Mouse (Mus musculus) v-Abl transformed pro-B cells (cell line): Measurements from ENCODE around the gene A3galt2.

Experiments
- in situ Hi-C, 2 experiments: fragments of 400-800 bp; cut with MboI; formaldehyde crosslinking; loops; one replicate each; pipeline ENCODE4 v1.15.1; 2025; ENCODE audit not compliant: unreplicated experiment in 2 of 2

A3galt2 gene

GRCm38 (mm10) chr4:128724059-128724458, 31.1 kb upstream of the A3galt2 start:
- in situ Hi-C loops: loop anchor here (25.0 kb wide), 1 partner anchor 363 kb away; no protein-coding TSS in a partner anchor

DNA sequence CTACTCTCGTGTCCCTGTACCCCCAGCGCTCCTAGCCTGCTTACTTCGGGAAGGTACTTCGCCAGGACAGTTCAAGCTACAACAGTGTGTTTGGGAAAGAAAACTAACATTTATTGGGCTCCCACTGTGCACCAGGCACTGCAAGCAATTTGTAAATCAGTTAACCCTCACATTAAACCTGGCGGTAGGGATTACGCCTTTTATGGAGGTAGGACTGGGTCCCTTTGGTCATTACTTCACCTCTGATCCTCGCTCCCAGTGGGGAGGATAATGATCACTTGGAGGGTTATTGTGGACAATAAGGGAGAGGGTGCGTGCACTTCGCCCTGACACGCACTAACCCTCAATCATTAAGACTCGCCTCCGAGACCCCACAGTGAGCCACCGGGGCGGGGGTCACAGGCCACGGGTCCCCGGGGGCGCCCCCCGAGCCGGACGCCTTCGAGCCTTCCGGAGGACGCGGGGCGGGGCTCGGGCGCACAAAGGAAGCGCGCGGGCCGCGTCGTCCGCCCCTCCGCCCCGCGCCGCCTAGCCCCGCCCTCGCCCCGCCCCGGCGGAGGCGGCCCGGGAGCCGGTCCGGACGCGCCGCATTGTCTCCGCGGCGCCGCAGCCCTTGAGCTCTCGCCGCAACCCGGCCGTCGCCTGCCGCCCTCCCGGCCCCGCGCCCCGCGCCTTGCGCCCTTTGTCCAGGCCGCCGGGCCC, 28.0 kb upstream of the A3galt2 start:
- in situ Hi-C loops: no loop called here

DNA sequence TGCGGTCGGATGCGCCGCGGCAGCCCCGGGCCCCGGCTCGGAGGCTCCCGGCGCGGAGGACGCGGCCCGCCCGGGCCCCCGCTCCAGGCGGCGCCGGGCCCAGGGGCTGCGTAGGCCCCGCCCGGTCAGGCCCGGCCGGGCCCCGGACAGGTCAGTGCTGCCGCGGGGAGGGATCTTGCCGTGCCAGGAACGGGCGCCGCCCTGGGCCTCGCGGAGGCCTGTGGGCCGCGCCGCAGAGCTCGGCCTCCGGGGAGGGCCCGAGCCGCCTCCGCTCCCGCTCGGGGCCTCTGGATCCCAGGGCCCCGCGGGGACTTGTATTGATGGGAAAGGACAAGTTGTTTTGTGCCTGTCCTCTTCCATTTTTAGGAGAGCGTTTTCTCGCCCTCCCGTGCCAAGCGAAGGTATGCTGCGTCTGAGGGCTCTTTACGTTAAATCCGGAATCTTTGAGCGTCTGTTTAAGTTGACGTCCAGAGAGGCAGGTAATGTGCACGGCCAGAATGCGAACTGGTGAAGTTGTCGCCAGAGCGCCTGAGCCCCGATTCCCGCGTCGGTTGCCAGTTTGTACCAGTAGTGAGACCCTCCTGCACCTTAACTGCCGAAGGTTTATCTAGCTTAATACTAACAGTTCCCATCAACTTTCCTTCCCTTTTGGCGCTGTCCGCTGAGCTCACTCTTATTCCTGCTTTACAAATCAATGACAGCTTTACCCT, 27.3 kb upstream of the A3galt2 start:
- in situ Hi-C loops: no loop called here

DNA sequence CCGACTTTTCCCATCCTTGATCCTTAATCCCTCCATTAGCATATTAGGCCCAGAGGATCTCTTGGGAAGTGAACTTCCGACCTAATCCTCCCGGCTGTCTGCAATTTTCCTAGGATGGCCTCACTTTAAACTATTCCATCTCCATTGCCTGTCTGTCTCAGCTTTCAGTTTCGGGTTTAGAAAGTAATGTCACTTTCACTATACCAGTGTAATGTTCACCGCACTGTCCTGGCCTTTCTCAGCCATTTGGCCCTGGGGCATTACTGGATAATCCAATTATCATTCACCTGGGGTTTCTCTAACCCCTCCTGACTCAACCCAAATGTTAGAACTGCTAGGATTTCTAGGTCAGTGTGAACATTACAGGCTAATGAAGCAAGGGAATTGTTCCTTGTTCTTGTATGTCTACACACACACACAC, 26.7 kb upstream of the A3galt2 start:
- in situ Hi-C loops: no loop called here

GRCm38 (mm10) chr4:128729033-128729708, 26.0 kb upstream of the A3galt2 start:
- in situ Hi-C loops: no loop called here

- in situ Hi-C loops: no loop called here
These were observed 25.5 kb upstream of the A3galt2 start for GRCm38 (mm10) chr4:128729709-128730037.

GRCm38 (mm10) chr4:128730271-128730670, 24.9 kb upstream of the A3galt2 start:
- in situ Hi-C loops: no loop called here

DNA sequence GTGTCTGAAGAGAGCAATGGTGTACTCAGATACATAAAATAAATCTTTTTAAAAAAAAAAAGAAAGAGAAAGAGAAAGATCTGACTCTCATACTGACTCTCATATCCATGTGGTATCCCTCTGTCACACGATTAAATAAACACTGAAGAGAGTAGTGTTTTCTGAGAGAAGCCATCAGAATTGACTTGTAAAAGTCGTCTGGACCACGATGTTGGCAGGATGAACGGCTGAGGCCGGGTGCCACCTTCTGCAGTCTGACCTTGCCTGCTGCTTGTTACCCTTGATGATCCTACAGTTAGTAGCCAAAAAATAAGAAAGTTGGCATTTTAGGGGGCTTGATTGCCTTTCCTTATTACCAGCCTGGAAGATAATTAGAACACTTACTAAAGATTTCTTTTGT, 22.4 kb upstream of the A3galt2 start:
- in situ Hi-C loops: no loop called here

DNA sequence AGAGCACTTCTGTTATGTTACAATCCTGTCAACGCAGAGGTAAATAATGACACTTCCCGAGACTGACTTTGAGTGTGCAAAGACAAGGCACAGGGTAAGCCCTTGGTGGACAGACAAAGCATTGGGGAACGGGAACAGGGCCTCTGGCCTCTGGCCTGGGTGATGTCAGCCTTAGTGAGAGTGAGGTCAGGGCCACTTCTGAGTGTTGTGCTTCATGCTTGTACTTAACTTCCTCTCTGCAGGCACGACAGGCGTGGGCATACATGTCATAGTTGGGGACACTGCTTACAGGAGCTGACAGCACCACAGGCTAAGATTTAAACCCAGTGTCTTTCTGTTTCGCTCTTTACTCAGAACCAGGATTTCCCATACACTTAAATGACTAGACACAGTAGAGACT, 21.7 kb upstream of the A3galt2 start:
- in situ Hi-C loops: no loop called here

GRCm38 (mm10) chr4:128734217-128734616, 20.9 kb upstream of the A3galt2 start:
- in situ Hi-C loops: no loop called here

GRCm38 (mm10) chr4:128734721-128735671, 20.2 kb upstream of the A3galt2 start:
- in situ Hi-C loops: no loop called here

DNA sequence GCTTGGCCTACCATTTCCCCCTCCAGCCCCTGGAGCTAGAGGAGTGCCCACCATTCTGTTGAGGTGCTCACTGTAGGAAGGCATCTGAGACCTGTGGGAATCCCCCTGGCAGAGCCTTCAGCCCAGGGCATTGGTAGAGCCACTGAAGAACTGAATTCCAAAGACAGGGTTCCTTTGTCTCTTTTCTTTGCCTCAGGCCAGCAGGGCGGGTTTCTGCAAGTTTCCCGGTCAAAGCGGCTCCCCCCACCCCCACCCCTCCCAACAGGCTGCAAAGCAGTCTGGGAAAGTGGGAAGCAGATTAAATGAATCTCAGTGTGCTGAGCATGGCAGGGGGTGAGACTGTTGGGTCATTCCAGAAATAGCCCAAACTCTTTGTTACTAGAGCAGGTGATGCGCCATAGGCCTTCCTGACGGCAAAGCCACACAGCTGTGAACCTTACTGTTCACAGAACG, 18.0 kb upstream of the A3galt2 start:
- in situ Hi-C loops: no loop called here

- in situ Hi-C loops: no loop called here
These were observed 17.1 kb upstream of the A3galt2 start for GRCm38 (mm10) chr4:128737825-128738610.

DNA sequence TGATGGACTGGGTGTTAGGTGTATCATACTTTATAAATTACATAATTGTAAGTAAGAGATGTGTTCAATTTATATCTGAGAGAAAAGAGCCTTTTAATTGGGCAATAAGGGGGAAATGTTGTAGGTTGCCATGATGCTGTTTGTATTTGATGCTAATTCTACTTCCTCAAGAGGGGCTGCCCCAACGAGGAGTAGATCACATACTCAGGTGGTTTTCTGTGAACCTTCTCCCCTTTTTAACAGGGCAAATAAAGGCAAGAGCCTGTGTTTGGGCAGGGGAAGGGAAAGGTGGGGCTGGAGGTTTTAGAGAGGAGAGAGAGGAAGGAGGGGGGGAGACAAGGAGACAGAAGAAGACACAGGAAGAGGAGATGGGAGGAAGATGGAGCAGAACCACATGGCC, 14.3 kb upstream of the A3galt2 start:
- in situ Hi-C loops: no loop called here

DNA sequence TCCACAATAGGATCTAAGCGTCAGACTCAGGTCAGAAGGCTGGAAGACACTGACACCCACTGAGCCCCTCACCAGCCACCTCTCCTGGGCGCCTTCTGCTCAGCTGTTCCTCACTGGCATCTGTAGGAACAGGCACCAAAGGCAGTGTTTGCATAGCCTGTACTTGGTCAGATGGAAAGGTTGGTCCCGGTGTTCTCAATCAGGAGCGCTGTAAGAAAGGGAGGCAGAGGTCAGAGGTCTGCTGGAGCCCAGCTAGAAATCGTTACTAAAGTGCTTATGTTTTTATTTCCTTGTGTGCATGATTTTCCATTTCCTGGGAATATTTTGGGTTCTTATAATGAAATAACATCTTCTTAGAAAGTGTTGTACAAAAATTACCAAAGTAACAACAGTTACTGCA, 13.3 kb upstream of the A3galt2 start:
- in situ Hi-C loops: no loop called here

- in situ Hi-C loops: no loop called here
These were observed 12.7 kb upstream of the A3galt2 start for GRCm38 (mm10) chr4:128742379-128742970.

DNA sequence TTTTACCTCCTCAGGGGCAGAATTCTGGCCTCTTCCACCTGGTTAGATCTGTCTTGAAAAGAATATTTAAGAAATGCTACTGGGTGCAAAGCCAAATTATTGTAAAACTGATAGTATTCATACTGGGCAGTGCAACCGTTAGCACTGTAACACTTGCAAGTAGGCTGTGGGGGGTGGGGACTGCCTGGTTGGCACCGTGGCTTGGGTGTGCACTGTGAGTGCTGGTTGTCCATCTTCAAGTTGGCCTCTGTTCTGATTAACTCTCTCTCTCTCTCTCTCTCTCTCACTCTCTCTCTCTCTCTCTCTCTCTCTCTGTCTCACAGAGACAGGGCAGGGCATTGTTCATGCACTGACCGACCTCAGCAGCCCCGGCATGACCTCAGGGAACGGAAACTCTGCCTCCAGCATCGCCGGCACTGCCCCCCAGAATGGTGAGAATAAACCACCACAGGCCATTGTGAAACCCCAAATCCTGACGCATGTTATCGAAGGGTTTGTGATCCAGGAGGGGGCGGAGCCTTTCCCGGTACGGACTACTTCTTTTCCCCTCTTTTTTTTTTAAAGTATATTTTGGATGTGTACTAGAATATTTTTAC, 12.0 kb upstream of the A3galt2 start:
- in situ Hi-C loops: no loop called here

DNA sequence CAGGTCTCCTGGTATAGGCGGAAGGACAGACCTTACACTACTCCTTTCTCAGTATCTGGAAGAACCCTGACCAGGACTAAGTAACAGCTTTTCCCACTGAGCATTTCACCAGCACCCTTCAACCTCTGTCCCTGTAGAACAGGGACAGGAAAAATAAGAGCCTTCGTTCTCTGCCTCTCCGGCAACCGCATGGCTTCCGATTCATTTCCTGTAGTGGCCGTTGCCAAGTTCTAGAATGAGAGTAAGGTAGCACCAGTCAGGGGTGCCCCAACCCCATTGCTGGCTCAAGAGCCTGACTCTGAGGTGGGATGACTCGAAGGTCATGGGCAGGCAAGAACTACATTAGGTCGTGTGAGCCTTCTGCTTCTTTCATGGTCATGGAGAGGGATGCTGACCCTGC, 10.0 kb upstream of the A3galt2 start:
- in situ Hi-C loops: no loop called here

DNA sequence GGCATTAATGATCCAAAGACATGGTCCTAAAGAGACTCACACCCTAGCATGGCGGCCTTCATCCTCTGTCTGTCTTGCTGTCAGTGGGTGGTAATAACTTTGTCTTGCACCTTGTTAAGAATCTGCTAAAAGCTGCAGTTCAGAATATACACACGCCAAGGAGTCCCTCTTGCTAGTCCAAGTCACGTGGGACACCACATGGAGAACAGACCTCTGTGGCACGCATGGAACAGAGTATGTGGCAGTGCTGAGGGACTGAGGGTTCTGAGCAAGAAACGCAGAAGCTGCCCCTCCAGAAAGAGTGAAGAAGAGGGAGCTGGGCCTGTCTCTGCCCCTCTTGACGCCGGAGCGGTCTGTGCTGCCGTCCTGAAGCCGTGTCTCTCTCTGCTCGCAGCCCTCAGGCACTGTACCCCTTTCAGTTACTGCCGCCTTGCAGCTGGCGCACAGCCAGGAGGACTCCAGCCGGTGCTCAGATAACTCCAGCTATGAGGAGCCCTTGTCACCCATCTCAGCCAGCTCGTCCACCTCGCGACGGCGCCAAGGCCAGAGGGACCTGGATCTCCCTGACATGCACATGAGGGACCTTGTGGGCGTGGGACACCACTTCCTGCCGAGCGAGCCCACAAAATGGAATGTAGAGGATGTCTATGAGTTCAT, 7.4 kb upstream of the A3galt2 start:
- in situ Hi-C loops: no loop called here
